Mouse (Mus musculus) common myeloid progenitor, adult 5-6 weeks (primary cell): Measurements from ENCODE around the gene Qdpr. TPM values are rescaled to one million over a fixed set of nuclear protein-coding genes. Genes with fewer than 3 reads are reported as not detected.
"Not testable (repeated sequence)": the region's sequence is repeated elsewhere in the genome, so short reads cannot be mapped to it uniquely, and the experiment has no call there.

Experiments used
- ATAC-seq: replicated peaks from 2 replicates; pipeline ENCODE4 v1.8.0; 2016; ENCODE audit warnings: low read depth, mild to moderate bottlenecking, moderate TSS enrichment, inconsistent platforms; ENCODE audit not compliant: poor library complexity, severe bottlenecking
- total RNA-seq: library from RNA; stranded (forward); fragments of 200-1000, 187-1606 nt; gene quantifications from 2 replicates; pipeline ENCODE4 v1.2.3, GENCODE M21; 2017

Gene Qdpr
- total RNA-seq, 1 experiment from 2014 or later = 66.0 TPM

DNA sequence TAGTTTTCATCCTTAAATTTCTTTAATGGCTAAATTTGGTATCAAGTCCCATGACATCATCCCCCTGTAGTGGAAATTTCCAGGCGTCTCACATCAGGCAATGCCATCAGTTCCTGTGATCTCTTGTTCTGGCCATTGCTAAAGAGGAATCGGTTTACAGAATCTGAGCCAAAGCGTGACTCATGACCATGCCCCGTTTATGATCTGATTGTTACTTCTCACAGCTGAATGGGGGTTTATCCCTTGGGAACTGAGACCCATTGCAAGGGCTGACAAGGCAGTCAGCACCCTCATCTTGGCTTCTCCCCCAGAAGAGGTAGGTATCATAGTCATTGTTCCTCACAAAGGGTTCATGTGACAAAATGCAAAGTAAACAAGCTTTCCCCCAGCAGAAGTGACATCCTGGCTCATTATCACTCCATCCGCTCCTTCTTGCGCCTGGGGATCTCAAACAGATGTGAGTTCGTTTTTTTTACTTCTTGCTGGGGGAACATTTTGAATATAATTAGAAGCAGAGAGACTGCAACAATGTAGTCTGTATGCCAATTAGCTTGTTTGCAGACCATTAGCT, 22.9 kb upstream of the Qdpr start:
- no peak for ATAC-seq

DNA sequence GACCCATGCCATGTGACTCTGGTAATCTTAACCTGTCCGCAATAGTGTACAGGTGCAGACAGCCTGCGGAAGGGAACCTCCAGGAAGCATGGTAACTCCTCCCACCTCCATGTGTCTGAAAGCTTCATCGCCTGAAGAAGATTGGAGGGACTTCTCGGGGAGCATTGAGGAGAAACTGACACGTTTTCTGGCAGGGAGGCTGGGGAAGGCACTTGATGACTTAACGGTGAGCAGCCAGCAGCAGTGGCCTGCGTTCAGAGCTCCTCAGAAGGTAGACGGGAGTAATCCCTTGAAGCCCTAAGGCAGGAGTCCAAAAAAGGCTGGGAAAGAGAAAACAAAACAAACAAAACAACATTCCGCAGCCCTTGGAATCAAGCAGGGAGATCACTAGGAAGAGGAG, 4.4 kb upstream of the Qdpr start:
- no peak for ATAC-seq

DNA sequence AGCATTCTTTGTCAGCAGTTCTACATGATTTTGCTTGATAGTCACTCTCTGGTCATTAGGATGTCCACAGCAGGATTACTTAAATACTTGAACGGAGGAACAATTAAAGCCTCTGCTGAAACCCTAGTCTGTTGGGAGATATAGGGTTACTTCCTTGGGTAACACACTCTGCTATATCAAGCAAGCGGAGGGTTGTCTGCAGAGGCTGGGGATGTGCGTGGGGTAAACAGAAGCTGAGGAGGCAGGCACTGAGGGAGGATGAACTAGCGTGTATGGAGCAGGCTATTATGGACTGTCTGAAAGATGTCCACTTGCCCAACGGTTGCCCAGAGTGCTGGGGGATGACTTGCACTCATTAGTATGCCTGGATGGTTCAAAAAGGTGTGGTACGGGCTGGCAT, 3.4 kb upstream of the Qdpr start, which contains the start of gene Clrn2:
Clrn2 (plus strand) TSS at position 301 of the 400 bp plus-strand sequence.
- ATAC-seq = no peak

DNA sequence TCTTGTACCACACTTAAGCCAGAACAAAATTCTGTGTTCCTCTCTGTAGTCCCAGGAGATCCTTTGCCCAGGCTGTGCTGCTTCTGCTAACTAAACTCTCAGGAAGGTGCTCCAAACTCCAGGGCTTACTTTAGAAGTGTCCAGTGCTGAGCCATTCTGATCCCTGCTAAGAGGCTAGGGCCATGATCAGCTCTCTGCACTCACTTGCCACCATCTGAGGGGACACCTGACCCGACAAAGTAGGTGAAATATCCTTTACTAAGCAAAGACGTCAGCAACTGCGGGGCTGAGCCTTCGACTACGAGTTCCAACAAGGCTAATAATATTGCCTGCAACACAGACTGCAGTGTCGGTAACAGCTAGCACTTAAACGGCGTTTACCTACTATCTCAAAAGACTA, 830 bp downstream of the Qdpr start:
- ATAC-seq = no peak

DNA sequence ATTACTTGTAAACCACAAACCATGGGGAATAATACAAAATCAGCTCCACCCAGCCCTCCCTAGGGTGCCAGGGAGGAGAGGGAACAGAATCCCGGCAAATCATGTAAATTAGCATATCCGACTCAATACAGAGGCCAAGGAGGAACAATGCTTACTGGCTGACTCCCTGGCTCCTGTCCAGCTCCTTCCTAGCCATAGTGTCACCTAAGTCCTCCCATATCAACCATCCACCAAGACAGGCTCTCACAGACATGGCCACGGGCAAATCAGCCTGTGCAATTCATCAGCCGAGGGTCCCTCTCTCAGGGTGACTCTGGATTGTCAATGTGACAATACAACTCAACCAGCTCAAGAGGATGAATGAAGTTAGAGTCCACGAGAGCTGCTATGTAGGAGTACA, 1.4 kb downstream of the Qdpr start:
- no peak for ATAC-seq

DNA sequence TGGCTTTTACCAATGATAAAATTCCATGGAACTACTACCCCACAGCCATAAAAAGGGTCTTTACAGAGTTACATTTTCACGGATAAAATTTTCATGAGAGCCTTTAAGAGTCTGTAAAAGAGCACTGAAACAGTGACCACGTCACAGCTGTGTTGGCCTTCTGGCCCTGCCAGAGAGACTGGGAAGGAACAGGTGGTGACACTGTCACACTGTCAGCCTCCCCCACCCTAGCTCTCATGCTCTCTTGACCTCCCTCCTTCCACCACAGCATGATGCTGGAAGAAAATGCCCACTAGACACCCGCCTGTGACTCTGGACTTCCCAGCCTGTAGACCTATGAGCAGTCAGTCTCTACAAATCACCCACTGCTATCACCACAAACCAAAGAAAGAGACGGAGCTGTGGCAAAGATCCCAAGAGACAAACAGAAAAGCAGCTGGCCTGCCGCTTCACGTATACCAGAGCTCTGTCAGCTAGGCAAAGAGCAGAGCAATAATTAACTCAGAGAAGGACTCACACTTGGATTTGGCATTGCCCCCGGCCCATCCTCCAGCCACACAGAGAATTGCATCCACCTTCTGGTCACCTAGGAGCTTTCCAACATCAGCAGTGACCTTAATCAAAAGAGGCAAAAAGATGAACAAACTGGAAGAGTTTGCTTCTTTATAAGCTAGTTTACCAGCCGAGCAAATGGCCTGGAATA, 5.8 kb downstream of the Qdpr start:
- no peak for ATAC-seq

DNA sequence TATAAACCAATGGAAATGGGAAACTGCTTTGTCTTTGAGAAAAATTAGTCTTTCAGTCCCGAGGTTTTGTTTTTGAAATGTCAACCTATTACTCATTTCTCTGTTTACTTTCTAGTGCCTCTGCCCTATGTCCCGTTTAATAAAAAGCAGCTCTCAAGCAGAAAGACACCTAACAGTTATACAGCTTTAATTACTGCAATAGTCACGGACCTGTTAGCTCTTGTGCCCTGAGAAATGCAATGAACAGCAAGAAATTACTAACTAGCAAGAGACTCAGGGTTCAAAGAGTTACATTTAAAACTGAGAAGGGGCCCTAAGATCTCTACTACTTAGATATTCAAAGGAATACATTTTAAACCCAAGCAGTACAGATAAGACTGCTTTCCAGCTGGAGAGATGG, 8.3 kb downstream of the Qdpr start:
- ATAC-seq = no peak

DNA sequence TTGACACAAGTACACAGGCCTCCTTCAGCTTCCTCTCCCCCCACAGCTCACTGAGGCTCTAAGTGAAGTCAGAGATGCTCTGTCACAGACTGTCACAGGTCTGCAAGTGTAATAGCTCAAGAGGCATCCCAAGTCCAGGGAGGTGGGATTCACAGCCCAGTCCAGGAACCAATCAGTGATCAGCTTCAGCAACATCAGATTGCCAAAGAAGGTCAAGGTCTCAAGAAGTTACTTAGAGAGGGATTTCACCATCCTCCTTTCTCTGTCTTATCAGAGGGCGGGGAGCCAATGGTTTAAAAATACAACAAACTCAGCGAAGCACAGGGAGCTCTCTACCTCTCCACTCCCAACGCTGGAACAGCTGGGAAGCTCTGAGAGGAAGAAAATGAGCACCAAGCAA, 8.9 kb downstream of the Qdpr start:
- no peak for ATAC-seq

DNA sequence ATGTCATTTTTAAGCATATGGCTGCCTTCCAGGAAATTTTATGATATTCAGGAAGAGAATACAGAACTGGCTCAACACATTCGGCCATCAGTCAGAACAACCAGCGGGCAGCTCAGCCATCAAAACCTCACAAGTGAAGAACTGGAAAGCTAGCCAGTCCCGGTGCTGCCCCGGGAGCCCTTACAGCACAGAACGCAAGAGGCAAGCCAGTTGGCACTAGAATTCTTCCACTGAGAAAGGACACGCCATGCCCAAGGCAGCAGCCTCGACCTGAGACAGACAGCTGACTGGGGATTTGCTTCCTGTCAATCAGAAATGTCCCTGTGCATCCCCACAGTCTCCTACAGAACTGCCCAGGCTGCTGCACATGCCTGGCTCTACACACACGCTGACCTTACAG, 11.7 kb downstream of the Qdpr start:
- ATAC-seq = no peak

DNA sequence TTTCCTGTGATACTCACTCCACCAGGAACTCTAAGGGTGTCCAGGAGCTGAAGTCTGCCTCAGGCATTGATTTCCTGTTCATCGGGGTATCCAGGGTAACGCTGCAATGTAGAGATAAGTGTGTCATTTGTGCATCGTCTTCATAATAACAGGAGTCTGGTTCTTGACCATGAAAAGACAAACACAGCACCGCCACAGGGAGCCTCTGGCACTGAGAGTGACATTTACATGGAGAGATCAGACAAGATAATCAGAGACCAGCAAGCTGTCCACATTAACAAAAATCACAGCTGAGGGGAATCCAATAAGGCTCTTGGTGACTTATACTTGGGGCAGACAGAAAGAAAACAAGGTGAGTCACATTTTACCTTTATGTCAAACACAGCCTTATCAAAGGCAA, 12.2 kb downstream of the Qdpr start:
- ATAC-seq = no peak

DNA sequence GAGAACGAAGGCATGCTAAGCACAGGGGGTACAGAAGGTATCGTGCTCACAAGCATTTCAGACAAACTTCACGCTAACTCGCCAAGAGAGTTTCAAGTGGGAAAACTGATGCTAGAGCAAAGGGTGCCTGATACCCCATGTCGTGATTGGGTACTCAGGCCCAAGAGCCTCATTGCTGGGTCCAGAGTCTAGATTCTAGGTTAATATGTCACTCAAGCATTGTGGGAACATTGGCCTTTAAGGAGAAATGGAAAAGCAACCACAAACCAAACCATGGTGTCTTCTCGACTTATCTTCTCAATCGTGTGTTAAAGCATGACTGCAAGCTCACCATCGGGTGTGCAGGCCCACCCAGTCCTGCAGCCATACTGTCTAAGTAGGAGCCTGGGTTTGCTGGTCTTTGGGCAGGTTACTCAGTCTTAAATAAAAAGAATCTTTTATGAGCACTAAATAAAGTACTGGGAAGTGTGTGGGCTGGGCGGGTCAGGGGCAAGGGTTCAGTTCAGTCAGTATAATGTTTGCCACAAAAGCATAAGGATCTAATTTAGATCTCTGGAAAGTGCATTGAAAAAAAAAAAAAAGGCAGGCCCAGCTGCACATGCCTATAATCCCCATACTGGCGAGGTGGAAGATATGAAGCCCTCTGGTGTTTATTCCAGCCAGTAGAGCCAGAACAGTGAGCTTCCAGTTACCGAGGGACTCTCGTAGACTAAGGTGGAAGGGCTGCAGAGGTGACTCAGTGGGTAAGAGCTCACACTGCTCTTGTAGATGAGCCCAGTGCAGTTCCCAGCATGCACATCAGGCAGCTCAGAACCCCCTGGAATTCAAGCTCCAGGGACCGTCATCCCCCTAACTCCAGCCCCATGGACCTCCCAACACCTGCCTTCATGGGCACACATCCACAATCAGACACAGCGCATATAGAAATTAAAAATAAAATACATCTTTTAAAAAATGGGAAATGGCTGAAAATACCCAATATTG, 13.8 kb downstream of the Qdpr start:
- no peak for ATAC-seq

DNA sequence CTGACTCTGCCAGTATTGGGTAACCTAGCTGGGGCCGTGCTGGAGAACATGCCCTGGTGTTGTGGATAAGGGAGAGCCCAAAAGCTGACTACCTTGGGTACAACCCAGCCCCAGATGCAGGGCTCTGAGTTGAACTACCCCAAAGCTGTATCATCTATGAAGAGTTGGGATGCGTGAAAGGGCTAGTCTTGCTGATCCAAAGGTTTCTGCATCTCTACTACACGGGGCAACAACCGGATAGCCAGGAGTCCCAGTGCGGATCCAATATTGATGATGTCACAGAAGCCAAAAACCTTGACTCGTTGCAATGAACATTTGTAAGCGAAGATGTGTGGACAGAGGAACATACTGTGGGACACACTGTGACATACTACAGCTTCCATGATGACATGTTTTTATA, 22.1 kb downstream of the Qdpr start:
- no peak for ATAC-seq

DNA sequence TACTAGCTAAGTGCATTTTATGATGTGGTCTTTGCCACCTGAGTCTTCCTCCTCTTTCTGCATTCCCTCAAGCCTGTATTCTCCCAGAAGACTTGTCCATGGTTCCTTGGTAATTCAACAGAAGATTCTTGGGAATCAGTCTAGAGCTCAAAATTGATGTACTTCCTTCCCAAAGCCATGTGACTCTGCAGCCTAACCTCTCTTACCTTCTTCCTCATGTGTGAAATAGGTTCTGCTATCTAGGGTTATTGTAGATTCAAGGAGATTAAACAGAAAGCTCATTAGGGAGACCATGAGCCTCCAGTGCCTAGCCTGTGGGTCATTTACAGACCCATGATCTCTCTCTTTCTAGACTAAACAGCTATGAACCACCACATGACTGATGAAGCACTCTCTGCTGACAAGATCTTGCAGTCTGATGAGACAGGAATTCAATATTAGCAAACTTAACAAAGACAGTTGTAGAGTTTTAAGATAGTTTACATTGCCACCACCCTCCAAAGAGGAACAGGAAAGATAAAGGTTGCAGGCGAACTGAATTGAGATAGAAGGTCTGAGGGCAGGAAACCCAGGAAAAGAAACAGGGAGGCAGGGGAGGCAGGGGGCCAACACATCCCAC, 23.5 kb downstream of the Qdpr start:
- ATAC-seq = no peak

DNA sequence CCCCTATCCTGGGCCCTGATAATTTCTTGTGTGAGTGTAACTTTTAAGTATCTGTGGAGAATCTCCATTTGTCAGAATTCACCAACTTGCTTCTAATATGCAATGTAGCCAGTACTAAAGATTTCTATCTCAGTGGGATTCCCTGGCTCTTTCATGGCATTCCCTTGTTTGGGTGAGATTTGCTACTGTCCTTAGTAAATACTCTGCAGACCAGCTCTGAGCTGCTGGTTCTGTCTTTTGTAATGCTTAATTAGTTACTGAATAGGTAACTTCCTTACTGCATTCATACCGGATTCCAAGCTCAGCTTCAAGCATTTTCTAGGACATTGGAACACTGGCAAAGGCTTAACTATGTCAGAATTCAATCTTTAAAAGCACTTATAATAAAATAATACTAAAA, 24.3 kb downstream of the Qdpr start:
- ATAC-seq = not testable (repeated sequence)

DNA sequence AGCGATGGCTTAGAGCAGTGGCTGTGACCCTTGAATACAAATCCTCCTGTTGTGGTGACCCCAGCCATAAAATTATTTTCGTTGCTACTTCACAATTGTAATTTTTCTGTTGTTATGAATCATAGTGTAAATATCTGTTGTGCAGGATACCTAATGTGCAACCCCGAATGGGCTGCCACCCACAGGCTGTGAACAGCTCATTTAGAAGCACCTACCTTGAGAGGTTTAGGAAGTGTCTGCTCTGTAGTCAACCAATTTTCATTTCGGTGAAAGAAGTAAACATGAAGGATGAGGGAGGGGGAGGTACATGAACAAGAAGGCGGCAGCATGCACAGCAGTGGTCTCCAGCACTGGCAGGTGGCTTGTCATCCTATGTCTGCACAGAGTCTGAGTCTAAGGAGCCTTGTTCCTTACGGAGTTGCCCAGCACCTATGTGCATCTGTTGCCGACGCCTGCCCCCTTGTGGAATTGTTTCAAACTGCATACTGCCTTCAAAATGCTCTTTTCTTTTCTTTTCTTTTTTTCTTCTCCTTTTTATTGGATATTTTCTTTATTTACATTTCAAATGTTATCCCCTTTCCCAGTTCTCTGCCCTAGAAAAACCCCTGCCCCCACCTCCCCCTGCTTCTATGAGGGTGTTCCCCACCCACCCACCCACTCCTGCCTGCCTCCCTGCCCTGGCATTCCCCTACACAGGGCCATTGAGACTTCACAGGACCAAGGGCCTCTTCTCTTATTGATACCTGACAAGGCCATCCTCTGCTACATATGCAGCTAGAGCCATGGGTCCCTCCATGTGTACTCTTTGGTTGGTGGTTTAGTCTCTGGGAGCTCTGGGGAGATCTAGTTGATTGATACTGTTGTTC, 25.8 kb downstream of the Qdpr start:
- peak; percentile 82 for ATAC-seq

DNA sequence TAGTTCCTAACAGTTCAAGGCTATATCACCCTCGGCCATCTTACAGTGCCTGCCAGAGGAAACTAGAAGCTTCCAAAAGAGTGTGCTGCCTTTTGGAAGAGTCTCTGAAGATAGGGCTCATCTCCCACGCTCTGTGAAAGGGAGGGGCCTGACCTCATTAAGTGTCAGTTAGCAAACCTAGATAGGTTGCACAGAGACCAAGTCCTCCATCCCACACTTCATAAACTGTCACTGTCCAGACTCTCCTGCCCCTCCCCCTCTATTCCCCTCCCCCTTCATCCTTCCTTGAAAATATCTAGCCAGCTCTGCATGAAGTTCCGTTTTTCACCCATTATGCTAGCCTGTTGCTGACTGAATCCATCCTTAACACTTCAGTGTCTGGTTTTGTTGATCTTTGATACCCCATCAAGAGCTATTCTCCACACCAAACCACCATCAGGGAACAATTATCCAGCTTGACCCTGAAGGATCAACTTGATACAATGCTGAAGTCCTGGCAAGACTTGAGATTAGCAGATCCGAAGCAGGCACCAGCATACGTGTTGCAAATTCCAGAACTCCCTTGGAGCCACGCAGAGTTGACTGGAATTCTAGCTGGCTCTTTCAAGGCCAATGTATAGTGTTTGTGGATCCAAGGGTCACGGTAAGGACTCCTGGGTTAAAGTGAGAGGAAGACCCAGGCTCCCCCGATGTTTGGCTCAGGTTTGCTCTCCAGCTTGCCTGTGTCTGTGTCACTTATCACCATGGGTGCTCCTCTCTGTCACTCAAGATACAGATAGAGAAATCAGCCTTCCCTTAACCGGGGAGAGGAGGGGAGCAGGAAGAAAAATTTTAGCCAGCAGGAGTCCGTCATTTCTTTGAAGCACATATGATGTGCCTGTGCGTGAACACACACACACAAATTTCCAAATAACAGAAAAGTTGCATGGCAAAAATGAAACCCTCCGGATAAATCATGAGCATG, 27.9 kb downstream of the Qdpr start:
- ATAC-seq = no peak

DNA sequence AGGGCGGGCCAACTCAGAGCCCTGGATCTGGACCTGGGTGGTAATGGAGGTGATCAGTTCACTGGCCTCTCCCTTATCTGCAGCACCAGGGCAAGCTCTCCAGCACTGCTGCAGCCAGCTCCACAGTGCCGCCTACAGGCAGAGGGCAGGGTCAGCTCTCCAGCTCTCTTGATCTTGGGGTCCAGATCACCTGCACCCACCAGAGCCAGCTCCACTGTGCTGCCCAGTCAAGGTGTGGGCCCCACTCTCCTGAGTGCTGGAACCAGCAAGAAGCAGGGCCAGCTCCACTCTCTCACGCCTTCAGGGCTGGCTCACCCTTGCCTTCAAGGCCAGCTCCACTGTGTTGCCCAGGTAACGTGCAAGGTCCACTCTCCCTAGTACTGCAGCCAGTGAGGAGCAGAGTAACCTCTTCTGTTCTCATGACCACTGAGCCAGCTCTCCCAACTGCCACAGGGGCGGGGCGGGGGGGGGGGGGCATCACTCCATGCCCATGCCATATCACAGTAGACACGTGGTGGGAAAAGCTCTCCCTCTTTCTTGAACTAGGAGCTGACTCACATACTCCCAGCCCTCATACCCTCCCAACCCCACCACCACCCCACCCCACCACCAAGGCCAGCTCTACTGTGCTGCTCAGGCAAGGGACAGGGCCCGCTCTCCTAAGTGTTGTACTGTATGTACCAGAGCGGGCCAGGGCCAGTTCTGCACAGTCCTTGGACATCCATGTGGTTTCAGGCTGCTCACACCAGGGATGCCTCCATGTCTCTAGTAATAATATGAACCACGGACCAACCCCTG, 30.0 kb downstream of the Qdpr start:
- ATAC-seq = peak; percentile 84
